Mouse (Mus musculus) left cerebral cortex, adult 11 months (tissue): ENCODE measurements around the gene Olfr362.
"Not testable (repeated sequence)": the region's sequence is repeated elsewhere in the genome, so short reads cannot be mapped to it uniquely, and the experiment has no call there.

Experiments
- DNase-seq: peaks from one replicate; pipeline ENCODE4 v3.0.0; 2022; ENCODE audit warnings: low spot score

Gene Olfr362

DNA sequence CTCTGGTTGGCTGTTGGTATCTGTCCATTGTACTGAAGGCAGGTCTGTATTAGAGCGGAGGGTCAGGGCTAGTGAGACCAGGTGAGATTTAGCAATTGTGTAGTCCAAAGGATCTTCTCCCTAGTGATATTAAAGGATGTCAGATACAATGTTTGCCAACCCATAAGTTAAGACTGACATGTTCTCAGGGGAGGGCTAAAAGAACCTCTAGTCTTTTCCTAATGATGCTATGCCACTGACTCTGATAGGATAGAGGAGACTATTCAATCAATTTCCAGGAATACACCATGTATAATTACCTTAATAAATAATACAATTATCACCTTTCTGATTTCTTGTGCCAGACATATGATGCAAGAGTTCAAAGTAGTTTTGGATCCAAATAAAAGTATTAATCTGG, at the start of gene Olfr362:
TSS of gene Olfr362 (minus strand) at position 101 of the 400 bp plus-strand sequence.
- DNase-seq, result no peak

DNA sequence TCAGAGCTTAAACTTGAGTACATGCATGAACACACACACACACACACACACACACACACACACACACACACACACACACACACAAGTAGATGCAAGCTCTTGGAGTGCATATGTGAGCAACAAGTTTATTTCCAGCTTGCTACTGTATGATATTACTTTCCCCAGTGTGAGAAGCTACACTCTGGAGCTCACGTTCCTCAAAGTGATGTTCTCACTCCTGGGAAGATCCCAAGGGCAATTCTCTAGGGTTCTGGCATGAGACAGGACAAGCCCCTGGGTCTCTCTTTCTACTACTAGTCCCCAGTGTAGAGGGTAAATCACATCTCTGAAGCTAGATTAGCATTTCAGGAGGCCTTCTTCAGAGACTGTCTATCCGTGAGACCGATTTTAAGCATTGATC, 21.3 kb upstream of the Olfr362 start, which contains the start of gene Olfr364-ps1:
TSS of gene Olfr364-ps1 (plus strand) at position 301 of the 400 bp plus-strand sequence.
- DNase-seq, result no peak

GRCm38 (mm10) chr2:37089190-37089589, 28.5 kb downstream of the Olfr362 start, which contains the start of gene Olfr361:
Gene Olfr361, minus strand, starts transcription at chr2:37089290.
- not testable (repeated sequence) for DNase-seq

DNA sequence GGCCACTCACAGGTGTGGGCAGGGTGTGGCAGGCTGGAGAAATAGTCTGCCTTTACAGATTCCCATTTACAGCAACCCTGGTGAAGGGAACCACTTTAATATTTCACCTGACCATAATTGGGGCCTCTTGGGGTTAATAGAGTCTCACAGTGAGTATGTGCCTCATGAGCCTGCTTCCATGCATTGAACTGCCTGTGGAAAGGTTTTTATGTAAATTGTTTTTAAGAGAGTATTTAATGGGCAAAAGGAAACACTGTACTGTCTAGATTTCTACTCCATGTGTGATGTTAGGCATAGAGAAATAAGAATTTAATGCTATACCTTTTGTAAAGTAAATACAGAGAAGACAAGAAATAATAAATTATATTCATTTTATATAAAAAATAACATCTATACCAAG, 52.3 kb downstream of the Olfr362 start, which contains the start of gene Olfr360:
TSS of gene Olfr360 (plus strand) at position 301 of the 400 bp plus-strand sequence.
- no peak for DNase-seq
